Mouse (Mus musculus): ENCODE results near the gene App. TPM values are rescaled to one million over a fixed set of nuclear protein-coding genes. Genes with fewer than 3 reads are reported as not detected.

App gene
- polyA plus RNA-seq, 1 experiment, result 109 TPM

GRCm38 (mm10) chr16:84955840-84956239 lies 217.7 kb downstream of the App start:
- 64% methylated on average over 1 of the region's 1 CpGs for WGBS
- no peak for DNase-seq (ENCODE audit: low read depth, low spot score)

DNA sequence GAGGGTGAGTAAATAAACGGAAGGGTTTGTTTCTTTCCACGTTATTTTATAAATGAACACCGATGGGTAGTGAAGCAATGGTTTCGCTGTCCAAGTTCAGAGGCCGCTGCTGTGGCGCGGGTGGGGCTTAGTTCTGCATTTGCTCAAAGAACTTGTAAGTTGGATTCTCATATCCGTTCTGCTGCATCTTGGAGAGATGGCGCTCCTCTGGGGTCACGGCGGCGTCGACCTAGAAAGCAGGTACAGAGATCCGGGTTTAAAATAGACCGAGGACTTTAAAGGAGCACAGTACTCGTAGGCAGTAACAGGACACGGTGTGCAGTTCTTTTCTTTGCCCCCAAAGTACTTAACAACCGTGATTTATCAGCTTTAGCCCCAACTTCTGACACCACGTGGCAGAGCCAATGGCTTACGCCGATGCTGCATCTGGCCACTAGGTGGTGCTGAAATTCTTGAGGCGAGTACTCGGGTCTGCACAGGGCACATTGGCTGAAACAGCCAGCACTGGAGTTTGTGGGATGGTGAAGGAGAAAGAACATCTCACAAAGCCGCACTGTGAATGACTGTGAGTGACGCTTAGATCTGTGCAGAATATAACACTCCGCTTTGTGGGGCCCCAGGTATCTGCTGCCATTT lies 218.2 kb downstream of the App start:
- peak; percentile 29 for DNase-seq (ENCODE audit: low read depth, low spot score)
- WGBS, result 44% methylated on average over 26 of the region's 26 CpGs

GRCm38 (mm10) chr16:84931024-84931423 lies 242.5 kb downstream of the App start:
- 75% methylated on average over 3 of the region's 3 CpGs for WGBS
- DNase-seq (ENCODE audit: low read depth, low spot score), result no peak

DNA sequence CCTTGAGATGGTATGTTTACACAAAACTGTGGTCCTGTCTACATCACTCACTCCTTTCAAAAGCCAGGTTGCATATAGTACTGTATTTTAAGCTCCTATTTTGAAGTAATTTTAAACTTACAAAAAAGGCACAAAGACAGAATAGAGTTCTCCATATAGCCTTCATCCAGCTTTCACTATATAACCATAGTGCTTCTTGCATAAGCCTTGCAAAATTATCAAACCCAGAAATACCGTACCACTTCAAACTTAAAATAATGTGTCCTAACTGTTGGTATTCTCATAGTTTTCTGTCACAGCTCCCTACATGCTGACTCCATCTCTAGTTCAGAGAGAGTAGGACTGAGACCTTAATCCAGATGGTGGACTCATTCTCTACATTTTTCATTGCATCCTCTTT lies 245.7 kb downstream of the App start:
- WGBS, result 98% methylated on average over 1 of the region's 1 CpGs
- no peak for DNase-seq (ENCODE audit: low read depth, low spot score)

- no peak for DNase-seq (ENCODE audit: low read depth, low spot score)
- WGBS, result 25% methylated on average over 5 of the region's 5 CpGs
These were observed 253.8 kb downstream of the App start for GRCm38 (mm10) chr16:84919649-84920308.

DNA sequence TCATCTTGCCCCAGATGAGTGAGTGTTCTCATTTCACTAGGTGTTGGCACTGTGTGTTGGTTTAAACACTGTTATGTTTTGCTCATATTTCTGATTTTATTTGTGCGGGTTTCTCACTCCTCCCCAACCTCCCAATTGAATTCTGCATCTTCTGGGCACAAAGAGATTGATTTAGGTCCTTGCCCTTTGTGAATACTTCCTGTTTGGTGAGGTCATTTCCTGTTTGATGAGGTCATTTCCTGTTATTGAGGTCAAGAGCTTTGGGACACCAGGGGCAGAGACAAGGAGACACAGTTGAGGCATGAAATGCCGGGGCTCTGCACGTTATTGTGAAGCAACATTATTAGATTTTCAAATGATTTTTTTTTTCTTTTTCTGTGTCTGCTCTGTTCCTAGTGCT lies 254.5 kb downstream of the App start:
- 81% methylated on average over 3 of the region's 3 CpGs for WGBS
- DNase-seq (ENCODE audit: low read depth, low spot score), result no peak

DNA sequence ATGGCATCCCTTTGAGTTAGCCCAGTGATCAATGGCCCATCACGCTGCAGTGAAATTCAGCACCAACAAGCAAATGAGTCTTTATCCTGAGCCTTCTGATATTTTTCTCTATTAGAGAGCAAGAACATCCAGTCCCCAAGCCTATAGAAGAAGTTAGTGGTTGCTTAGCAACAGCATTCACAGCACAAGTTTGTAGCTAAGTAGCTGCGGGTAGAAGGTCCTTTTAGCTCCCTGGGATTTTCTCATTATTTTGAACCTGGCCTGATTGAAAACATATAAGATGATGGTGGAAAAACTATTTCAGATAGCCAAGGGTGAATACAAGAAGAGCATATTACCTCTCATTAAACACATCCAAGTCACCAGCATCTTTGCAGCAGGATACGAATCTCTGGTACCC lies 256.8 kb downstream of the App start:
- no peak for DNase-seq (ENCODE audit: low read depth, low spot score)
- WGBS, result 78% methylated on average over 3 of the region's 3 CpGs

DNA sequence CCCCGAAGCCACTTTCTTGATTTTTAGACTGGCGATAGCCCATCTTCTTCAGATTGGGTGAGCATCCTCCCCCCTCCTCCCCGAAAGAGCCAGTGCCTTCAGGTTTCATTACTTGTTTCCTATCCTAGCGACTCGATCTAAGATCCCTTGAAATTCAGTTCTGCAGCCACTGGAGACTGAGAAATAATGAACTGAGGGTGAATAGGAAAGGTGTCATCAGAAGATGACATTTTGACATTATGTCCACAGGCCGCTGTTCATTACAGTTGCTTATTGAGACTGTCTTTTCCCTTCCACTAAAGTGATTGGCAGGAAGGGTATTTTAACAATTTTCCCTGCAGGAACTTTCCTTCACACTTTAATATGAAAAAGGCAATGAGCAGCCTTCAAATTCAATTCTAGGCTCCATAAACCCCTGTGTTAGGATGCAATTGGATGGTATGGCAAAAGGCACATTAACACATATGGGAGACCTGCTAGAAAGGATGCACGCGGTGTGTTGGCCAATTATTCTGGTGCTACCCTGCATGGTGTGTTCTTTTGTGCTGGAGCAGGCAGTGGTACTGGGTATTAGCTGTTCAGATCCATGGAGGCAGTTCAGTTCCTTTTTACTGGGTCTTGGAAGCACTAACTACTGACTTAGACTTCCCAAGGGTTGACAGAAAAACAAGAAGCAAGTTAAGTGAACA lies 261.9 kb downstream of the App start:
- no peak for DNase-seq (ENCODE audit: low read depth, low spot score)
- WGBS, result 89% methylated on average over 8 of the region's 8 CpGs

- 89% methylated on average over 4 of the region's 4 CpGs for WGBS
- DNase-seq (ENCODE audit: low read depth, low spot score), result no peak
These were observed 270.6 kb downstream of the App start for GRCm38 (mm10) chr16:84902995-84903394.

Data from large intestine, adult 2 months (tissue).